19 mouse cellular contexts compared by ENCODE assay signal in genomic region chr5:37551649-37552048, GRCm38 (mm10).
"Had no signal": no experiment of that assay in that cellular context is flagged by ENCODE, and none has a peak within 500 bp of the region (broad histone marks: within the 10 kb centered on the region; RNA-seq: fewer than 3 reads in every experiment).

No protein-coding gene starts in this region.

- H3K4me2 ChIP-seq: limb, embryonic 12.5 days; liver, embryonic 13.5 days; lung, embryonic 15.5 days; midbrain, embryonic 11.5 days had no signal

- H3K27ac ChIP-seq: layer of hippocampus, adult 2 months; left cerebral cortex, adult 2 months; limb, embryonic 12.5 days; liver, embryonic 13.5 days; lung, embryonic 15.5 days; macrophage; stomach, postnatal 0 days had no signal

- H3K4me3 ChIP-seq: layer of hippocampus, adult 2 months; left cerebral cortex, adult 2 months; limb, embryonic 12.5 days; liver, embryonic 13.5 days; lung, embryonic 15.5 days; megakaryocyte, embryonic 14.5 days had no signal

- DNase-seq: kidney, adult 8-10 months; kidney, postnatal 25 days; liver; liver, embryonic 13.5 days; liver, postnatal 0 days; lung, postnatal 14 days; right cerebral cortex, postnatal 25 days; thymus, adult 18-20 months; thymus, postnatal 14 days had no signal

- H3K4me1 ChIP-seq: limb, embryonic 12.5 days; liver, embryonic 13.5 days; lung, embryonic 15.5 days; megakaryocyte, embryonic 14.5 days had no signal

- H3K9me3 ChIP-seq: limb, embryonic 12.5 days; liver, embryonic 13.5 days; lung, embryonic 15.5 days had no signal

- H3K36me3 ChIP-seq: limb, embryonic 12.5 days; liver, embryonic 13.5 days; lung, embryonic 15.5 days had no signal

- H3K27me3 ChIP-seq: limb, embryonic 12.5 days; liver, embryonic 13.5 days; lung, embryonic 15.5 days; megakaryocyte, embryonic 14.5 days had no signal

- H3K9ac ChIP-seq: limb, embryonic 12.5 days; liver, embryonic 13.5 days; liver, postnatal 0 days; lung, embryonic 15.5 days had no signal

- ATAC-seq: intestine, postnatal 0 days; liver, postnatal 0 days; midbrain, embryonic 16.5 days had no signal
